Mouse (Mus musculus) olfactory bulb, adult 2 months (tissue): ENCODE data around the gene Serpinb1a. TPM values are rescaled to one million over a fixed set of nuclear protein-coding genes. Genes with fewer than 3 reads are reported as not detected.
"Not testable (repeated sequence)": the region's sequence is repeated elsewhere in the genome, so short reads cannot be mapped to it uniquely, and the experiment has no call there.

ENCODE experiments used
- H3K27ac ChIP-seq: fragments of 200-500 bp; 2 replicates; pipeline ENCODE4 v1.5.1; 2012; ENCODE audit warnings: low read depth, low read length; ENCODE audit not compliant: insufficient read depth
- H3K4me1 ChIP-seq: fragments of 200-500 bp; 2 replicates; pipeline ENCODE4 v1.6.1; 2012; ENCODE audit warnings: low read length; ENCODE audit not compliant: control insufficient read depth, insufficient read depth
- H3K4me3 ChIP-seq: fragments of 200-500 bp; 2 replicates; pipeline ENCODE4 v1.5.1; 2012; ENCODE audit warnings: mild to moderate bottlenecking, low read depth, low read length, moderate library complexity; ENCODE audit not compliant: insufficient read depth
- CTCF ChIP-seq: fragments of 200-500 bp; IDR thresholded peaks from 2 replicates; pipeline ENCODE4 v1.5.1; 2012; ENCODE audit warnings: low read depth, mild to moderate bottlenecking, low read length, moderate library complexity; ENCODE audit not compliant: insufficient read depth
- POLR2A ChIP-seq: fragments of 200-500 bp; IDR thresholded peaks from 2 replicates; pipeline ENCODE4 v1.6.1; 2012; ENCODE audit warnings: mild to moderate bottlenecking, low read depth, low read length, moderate library complexity; ENCODE audit not compliant: insufficient read depth
- WGBS: fragments of 180-500 bp; shearing (Covaris S2); methylation state at CpG from one replicate; pipeline ENCODE4 v1.1.7; 2018; 5-methylcytosine and 5-hydroxymethylcytosine counted together
- polyA plus RNA-seq: library from polyadenylated mRNA; stranded (reverse); fragments of >200 nt; gene quantifications from 2 replicates; pipeline ENCODE4 v1.2.4, GENCODE M21; 2012; ENCODE audit warnings: low replicate concordance; ENCODE audit not compliant: missing spikeins, insufficient read depth, insufficient read length

The Serpinb1a gene
- polyA plus RNA-seq, 1 experiment: not detected

GRCm38 (mm10) chr13:32865591-32865990, 14.6 kb upstream of the Serpinb1a start:
- 76% methylated on average over 2 of the region's 2 CpGs for WGBS
- no peak for TF ChIP-seq POLR2A
- no peak for TF ChIP-seq CTCF
- Histone ChIP-seq H3K4me1 (no peaks in the 10 kb centered on the region), H3K27ac (no peak overlapping the region), H3K4me3 (no peak overlapping the region)

- not testable (repeated sequence) for H3K4me3 ChIP-seq, H3K4me1 ChIP-seq, H3K27ac ChIP-seq
- WGBS: 93% methylated on average over 3 of the region's 3 CpGs
Measured at GRCm38 (mm10) chr13:32864529-32864928, 13.5 kb upstream of the Serpinb1a start.

- TF ChIP-seq POLR2A: no peak
- no peak overlapping the region for H3K27ac ChIP-seq
- no peaks in the 10 kb centered on the region for H3K4me1 ChIP-seq
- H3K4me3 ChIP-seq: no peak overlapping the region
Measured at GRCm38 (mm10) chr13:32863456-32863855, 12.5 kb upstream of the Serpinb1a start.

GRCm38 (mm10) chr13:32860821-32861220, 9.8 kb upstream of the Serpinb1a start:
- no peak for TF ChIP-seq CTCF
- 87% methylated on average over 3 of the region's 3 CpGs for WGBS
- Histone ChIP-seq H3K4me1 (no peaks in the 10 kb centered on the region), H3K4me3 (no peak overlapping the region), H3K27ac (no peak overlapping the region)

- Histone ChIP-seq H3K4me1 (0 out of 2 replicates have a peak, but pooled peaks cover 3% of the 10 kb centered on the region), H3K27ac (no peak overlapping the region), H3K4me3 (no peak overlapping the region)
- TF ChIP-seq POLR2A: no peak
- TF ChIP-seq CTCF: no peak
- WGBS: 32% methylated on average over 2 of the region's 2 CpGs
Measured at GRCm38 (mm10) chr13:32853073-32853472, 2.1 kb upstream of the Serpinb1a start.

- no peak for TF ChIP-seq CTCF
- TF ChIP-seq POLR2A: no peak
- 91% methylated on average over 4 of the region's 4 CpGs for WGBS
- Histone ChIP-seq H3K4me3 (no peak overlapping the region), H3K27ac (no peak overlapping the region), H3K4me1 (0 out of 2 replicates have a peak, but pooled peaks cover 3% of the 10 kb centered on the region)
Measured at GRCm38 (mm10) chr13:32852539-32852938, 1.6 kb upstream of the Serpinb1a start.

- TF ChIP-seq POLR2A: no peak
- H3K27ac ChIP-seq: no peak overlapping the region
- 0 out of 2 replicates have a peak, but pooled peaks cover 3% of the 10 kb centered on the region for H3K4me1 ChIP-seq
- H3K4me3 ChIP-seq: no peak overlapping the region
- 14% methylated on average over 7 of the region's 7 CpGs for WGBS
Measured at GRCm38 (mm10) chr13:32851967-32852366, 982 bp upstream of the Serpinb1a start.

- H3K4me1 ChIP-seq: 0 out of 2 replicates have a peak, but pooled peaks cover 3% of the 10 kb centered on the region
- no peak overlapping the region for H3K27ac ChIP-seq
- no peak overlapping the region for H3K4me3 ChIP-seq
- TF ChIP-seq CTCF (no peak), POLR2A (no peak)
- 69% methylated on average over 1 of the region's 1 CpGs for WGBS
Measured at GRCm38 (mm10) chr13:32850156-32850555, 829 bp downstream of the Serpinb1a start.

- TF ChIP-seq CTCF (no peak), POLR2A (no peak)
- Histone ChIP-seq H3K27ac (no peak overlapping the region), H3K4me1 (0 out of 2 replicates have a peak, but pooled peaks cover 3% of the 10 kb centered on the region), H3K4me3 (no peak overlapping the region)
Measured at GRCm38 (mm10) chr13:32849531-32850123, 1.4 kb downstream of the Serpinb1a start.

- WGBS: 73% methylated on average over 4 of the region's 4 CpGs
- H3K27ac ChIP-seq: no peak overlapping the region
- TF ChIP-seq POLR2A: no peak
- no peak for TF ChIP-seq CTCF
- H3K4me3 ChIP-seq: no peak overlapping the region
- H3K4me1 ChIP-seq: 0 out of 2 replicates have a peak, but pooled peaks cover 3% of the 10 kb centered on the region
Measured at GRCm38 (mm10) chr13:32849092-32849491, 1.9 kb downstream of the Serpinb1a start.
